20 mouse cellular contexts compared by ENCODE assay signal in genomic region chr2:71494971-71495370, GRCm38 (mm10). TPM values are rescaled to one million over a fixed set of nuclear protein-coding genes. Genes with fewer than 3 reads are reported as not detected.
DNase-seq lines count a peak whose midpoint lies in the region; ATAC-seq lines count a peak whose summit lies in the region.
"Had no signal": no experiment of that assay in that cellular context is flagged by ENCODE, and none has a peak within 500 bp of the region (broad histone marks: within the 10 kb centered on the region; RNA-seq: fewer than 3 reads in every experiment).

No protein-coding gene starts in this region.

- no peak overlapping the region for H3K4me3 ChIP-seq in forebrain, embryonic 14.5 days (ENCODE audit: low read depth, low read length)
- H3K4me3 ChIP-seq in forebrain, embryonic 13.5 days, result no peak overlapping the region
- no peak overlapping the region for H3K4me3 ChIP-seq in midbrain, embryonic 14.5 days (replicated peaks; ENCODE audit: low read depth, low read length)
- H3K4me3 ChIP-seq: erythroblast, embryonic 14.5 days; limb, embryonic 15.5 days; midbrain, embryonic 12.5 days; stomach, embryonic 15.5 days had no signal

- no peaks in the 10 kb centered on the region for H3K36me3 ChIP-seq in forebrain, embryonic 14.5 days (ENCODE audit: control insufficient read depth, insufficient read depth, low read length)
- H3K36me3 ChIP-seq in forebrain, embryonic 13.5 days (ENCODE audit: poor library complexity, severe bottlenecking), result no peaks in the 10 kb centered on the region
- no peaks in the 10 kb centered on the region for H3K36me3 ChIP-seq in midbrain, embryonic 14.5 days (ENCODE audit: control insufficient read depth, insufficient read depth, low read length)
- H3K36me3 ChIP-seq: limb, embryonic 15.5 days; midbrain, embryonic 12.5 days; stomach, embryonic 15.5 days had no signal

- no peak overlapping the region for H3K9ac ChIP-seq in forebrain, embryonic 14.5 days (ENCODE audit: low read length)
- H3K9ac ChIP-seq in forebrain, embryonic 13.5 days, result no peak overlapping the region
- no peak overlapping the region for H3K9ac ChIP-seq in midbrain, embryonic 14.5 days (replicated peaks; ENCODE audit: low read length)
- H3K9ac ChIP-seq: limb, embryonic 15.5 days; midbrain, embryonic 12.5 days; stomach, embryonic 15.5 days had no signal

- WGBS in forebrain, embryonic 14.5 days, result 43% methylated on average over 4 of the region's 4 CpGs
- 41% methylated on average over 4 of the region's 4 CpGs for WGBS in forebrain, embryonic 13.5 days
- WGBS in midbrain, embryonic 14.5 days, result 11% methylated on average over 4 of the region's 4 CpGs

- no peaks in the 10 kb centered on the region for H3K27me3 ChIP-seq in forebrain, embryonic 14.5 days (replicated peaks; ENCODE audit: control insufficient read depth, insufficient read depth, low read length)
- no peaks in the 10 kb centered on the region for H3K27me3 ChIP-seq in forebrain, embryonic 13.5 days
- H3K27me3 ChIP-seq in midbrain, embryonic 14.5 days (ENCODE audit: control insufficient read depth, insufficient read depth, low read length), result no peaks in the 10 kb centered on the region
- H3K27me3 ChIP-seq: limb, embryonic 15.5 days; midbrain, embryonic 12.5 days; stomach, embryonic 15.5 days had no signal

- peak; percentile 53 for DNase-seq in forebrain, embryonic 14.5 days (ENCODE audit: low spot score)
- DNase-seq in ES-CJ7 (ENCODE audit: low read depth, low spot score), result peak; percentile 63
- peak; percentile 42 for DNase-seq in embryo, embryonic 10.5 days (ENCODE audit: low spot score)
- peak; percentile 76 for DNase-seq in midbrain, embryonic 14.5 days
- no peak for DNase-seq in urinary bladder, postnatal 14 days (ENCODE audit: low spot score)
- no peak for DNase-seq in urinary bladder, adult 2 months (ENCODE audit: low spot score)
- DNase-seq: adrenal gland, postnatal 25 days; cerebellum, adult 9-10 months; gastrocnemius, postnatal 14 days; heart, postnatal 10 days; lung, adult 18-20 months; lung, postnatal 36 days; thymus, postnatal 14 days had no signal

- H3K4me2 ChIP-seq in forebrain, embryonic 14.5 days (ENCODE audit: low read length), result no peak overlapping the region
- no peak overlapping the region; the same call in 1 of the 2 replicates for H3K4me2 ChIP-seq in forebrain, embryonic 13.5 days
- peak overlapping the region; percentile 28; the same call in 1 of the 2 replicates for H3K4me2 ChIP-seq in midbrain, embryonic 14.5 days (ENCODE audit: low read length)
- H3K4me2 ChIP-seq: limb, embryonic 15.5 days; midbrain, embryonic 12.5 days; stomach, embryonic 15.5 days had no signal

- no peaks in the 10 kb centered on the region for H3K9me3 ChIP-seq in forebrain, embryonic 14.5 days (replicated peaks; ENCODE audit: control insufficient read depth, low read length)
- H3K9me3 ChIP-seq in forebrain, embryonic 13.5 days (replicated peaks), result no peaks in the 10 kb centered on the region
- no peaks in the 10 kb centered on the region for H3K9me3 ChIP-seq in midbrain, embryonic 14.5 days (ENCODE audit: control insufficient read depth, low read length)
- H3K9me3 ChIP-seq: limb, embryonic 15.5 days; midbrain, embryonic 12.5 days; stomach, embryonic 15.5 days had no signal

- ATAC-seq in forebrain, embryonic 14.5 days, result no peak
- ATAC-seq in forebrain, embryonic 13.5 days, result no peak
- no peak for ATAC-seq in midbrain, embryonic 14.5 days (ENCODE audit: low FRiP score, low TSS enrichment)

- no peak overlapping the region; the same call in 1 of the 2 replicates for H3K27ac ChIP-seq in forebrain, embryonic 14.5 days (ENCODE audit: low read depth, low read length)
- no peak overlapping the region for H3K27ac ChIP-seq in forebrain, embryonic 13.5 days
- peak overlapping the region; percentile 27 for H3K27ac ChIP-seq in midbrain, embryonic 14.5 days (replicated peaks; ENCODE audit: low read depth, low read length)
- H3K27ac ChIP-seq: limb, embryonic 15.5 days; midbrain, embryonic 12.5 days; stomach, embryonic 15.5 days had no signal

- H3K4me1 ChIP-seq in forebrain, embryonic 14.5 days (ENCODE audit: control insufficient read depth, insufficient read depth, low read length), result peaks cover 6% of the 10 kb centered on the region
- peaks cover 32% of the 10 kb centered on the region for H3K4me1 ChIP-seq in forebrain, embryonic 13.5 days
- peaks cover 9% of the 10 kb centered on the region for H3K4me1 ChIP-seq in midbrain, embryonic 14.5 days (ENCODE audit: control insufficient read depth, insufficient read depth, low read length)
- H3K4me1 ChIP-seq: stomach, embryonic 15.5 days had no signal

RNA-seq across cellular contexts. Expression of gene Dlx1, which starts 32.9 kb away (rescaled TPM):
- polyA plus RNA-seq in forebrain, embryonic 14.5 days (2014; fragmentation: Nextera tagmentation; extraction: Ambion mirVana), result 155 and 176 TPM in 2 replicates
- polyA plus RNA-seq in forebrain, embryonic 13.5 days (2015; fragmentation: Nextera tagmentation; extraction: Ambion mirVana), result 278 and 287 TPM in 2 replicates
- polyA plus RNA-seq in midbrain, embryonic 14.5 days (2014; fragmentation: Nextera tagmentation; extraction: Ambion mirVana), result 0.61 and 0.72 TPM in 2 replicates
- polyA plus RNA-seq in urinary bladder, adult 2 months (2012; rRNA removed), result 0.10 and 0.11 TPM in 2 replicates
- polyA plus RNA-seq: kidney, embryonic 14.5 days had no signal

RNA-seq across cellular contexts. Expression of gene Metap1d, which starts 41.9 kb away (rescaled TPM):
- polyA plus RNA-seq in forebrain, embryonic 14.5 days (2014; fragmentation: Nextera tagmentation; extraction: Ambion mirVana), result 39.9 and 43.3 TPM in 2 replicates
- polyA plus RNA-seq in forebrain, embryonic 13.5 days (2015; fragmentation: Nextera tagmentation; extraction: Ambion mirVana), result 38.1 and 46.4 TPM in 2 replicates
- polyA plus RNA-seq in midbrain, embryonic 14.5 days (2014; fragmentation: Nextera tagmentation; extraction: Ambion mirVana), result 36.9 and 37.7 TPM in 2 replicates
- polyA plus RNA-seq in urinary bladder, adult 2 months (2012; rRNA removed), result 45.5 and 69.1 TPM in 2 replicates

RNA-seq across cellular contexts. Expression of gene Dlx2, which starts 51.6 kb away (rescaled TPM):
- polyA plus RNA-seq in forebrain, embryonic 14.5 days (2014; fragmentation: Nextera tagmentation; extraction: Ambion mirVana), result 44.8 and 51.2 TPM in 2 replicates
- polyA plus RNA-seq in forebrain, embryonic 13.5 days (2015; fragmentation: Nextera tagmentation; extraction: Ambion mirVana), result 71.0 and 83.2 TPM in 2 replicates
- 0.41 and 0.67 TPM in 2 replicates for polyA plus RNA-seq in midbrain, embryonic 14.5 days (2014; fragmentation: Nextera tagmentation; extraction: Ambion mirVana)
- polyA plus RNA-seq in urinary bladder, adult 2 months (2012; rRNA removed), result not detected in 2 replicates
- polyA plus RNA-seq: kidney, embryonic 14.5 days; spleen, adult 2 months had no signal

Comparison
In these comparisons a context has a peak if more than half of its experiments do, and no peak if none do; other contexts are left out.
1. DNase-seq: peak in forebrain, embryonic 14.5 days (single experiment), ES-CJ7 (single experiment), embryo, embryonic 10.5 days (single experiment) and midbrain, embryonic 14.5 days (single experiment); none in urinary bladder, postnatal 14 days (single experiment) and urinary bladder, adult 2 months (single experiment).
2. RNA of gene Dlx1, which starts 32.9 kb away (polyA plus RNA-seq): 278 to 287 TPM in forebrain, embryonic 13.5 days and 155 to 176 TPM in forebrain, embryonic 14.5 days; 0.61 to 0.72 TPM in midbrain, embryonic 14.5 days and 0.10 to 0.11 TPM in urinary bladder, adult 2 months; every median in the first group is over 10 times any median in the second.
3. RNA of gene Dlx2, which starts 51.6 kb away (polyA plus RNA-seq): 71.0 to 83.2 TPM in forebrain, embryonic 13.5 days and 44.8 to 51.2 TPM in forebrain, embryonic 14.5 days; 0.41 to 0.67 TPM in midbrain, embryonic 14.5 days and not detected in urinary bladder, adult 2 months; every median in the first group is over 10 times any median in the second.